Mouse (Mus musculus) heart, embryonic 14.5 days (tissue): ENCODE measurements around the gene Pros1. TPM values are rescaled to one million over a fixed set of nuclear protein-coding genes. Genes with fewer than 3 reads are reported as not detected.

Experiments used
- ATAC-seq: fragments of 200-750 bp; cut with Nextera tagmentation; 2 replicates; pipeline ENCODE4 v1.8.0; 2017; ENCODE audit warnings: low read depth, moderate TSS enrichment; ENCODE audit not compliant: insufficient number of reproducible peaks, insufficient read depth, low FRiP score
- H3K27ac ChIP-seq, 2 experiments: fragments of 200-500 bp in 1 of 2; fragments of 300-500 bp in 1 of 2; sonication (generic) in 1 of 2; replicated peaks in 1 of 2; 2 replicates each; pipeline ENCODE4 v1.5.1; 2012 to 2014; ENCODE audit warnings: low read depth in 2 of 2, low read length in 2 of 2, control low read depth in 1 of 2, mild to moderate bottlenecking in 1 of 2, mixed read lengths in 1 of 2; ENCODE audit not compliant: control insufficient read depth in 1 of 2, insufficient read depth in 1 of 2
- H3K27me3 ChIP-seq: fragments of 300-500 bp; sonication (generic); 2 replicates; pipeline ENCODE4 v1.6.1; 2014; ENCODE audit warnings: mild to moderate bottlenecking, low read length, control low read depth; ENCODE audit not compliant: control insufficient read depth, insufficient read depth
- H3K36me3 ChIP-seq: fragments of 300-500 bp; sonication (generic); 2 replicates; pipeline ENCODE4 v1.6.1; 2014; ENCODE audit warnings: mild to moderate bottlenecking, control low read depth, low read length, mixed read lengths; ENCODE audit not compliant: control insufficient read depth, insufficient read depth
- H3K4me1 ChIP-seq, 2 experiments: fragments of 200-500 bp in 1 of 2; fragments of 300-500 bp in 1 of 2; sonication (generic) in 1 of 2; 2 replicates each; pipeline ENCODE4 v1.6.1; 2012 to 2014; ENCODE audit warnings: low read length in 2 of 2, control low read depth in 1 of 2, mixed read lengths in 1 of 2; ENCODE audit not compliant: control insufficient read depth in 2 of 2, insufficient read depth in 2 of 2
- H3K4me2 ChIP-seq: fragments of 300-500 bp; sonication (generic); 2 replicates; pipeline ENCODE4 v1.6.1; 2014; ENCODE audit warnings: mild to moderate bottlenecking, low read length
- H3K4me3 ChIP-seq, 2 experiments: fragments of 200-500 bp in 1 of 2; fragments of 300-500 bp in 1 of 2; sonication (generic) in 1 of 2; 2 replicates each; pipeline ENCODE4 v1.5.1; 2012 to 2014; ENCODE audit warnings: low read length in 2 of 2, mild to moderate bottlenecking in 2 of 2, control low read depth in 1 of 2, low read depth in 1 of 2, moderate library complexity in 1 of 2; ENCODE audit not compliant: control insufficient read depth in 1 of 2, insufficient read depth in 1 of 2
- H3K9ac ChIP-seq: fragments of 300-500 bp; sonication (generic); 2 replicates; pipeline ENCODE4 v1.6.1; 2014; ENCODE audit warnings: mild to moderate bottlenecking, low read length
- H3K9me3 ChIP-seq: fragments of 300-500 bp; sonication (generic); 2 replicates; pipeline ENCODE4 v1.6.1; 2016; ENCODE audit warnings: low read length, control low read depth; ENCODE audit not compliant: control insufficient read depth
- WGBS: fragments of 180-500 bp; shearing (Covaris S2); extraction: QIAGEN DNeasy Blood & Tissue Kit; methylation state at CpG from one replicate; pipeline ENCODE4 v1.1.7; 2014; 5-methylcytosine and 5-hydroxymethylcytosine counted together
- polyA plus RNA-seq: library from polyadenylated mRNA; unstranded; fragments of >200 nt; fragmentation: Nextera tagmentation; extraction: Ambion mirVana; gene quantifications from 2 replicates; pipeline ENCODE4 v1.2.1, GENCODE M21; 2014

Pros1 gene
- polyA plus RNA-seq, 1 experiment from 2014 or later = 20.6 TPM

GRCm38 (mm10) chr16:62861455-62861854, 7.3 kb downstream of the Pros1 start:
- Histone ChIP-seq H3K4me3 (no peak overlapping the region), H3K4me1 (no peaks in the 10 kb centered on the region), H3K9ac (no peak overlapping the region), H3K36me3 (no peaks in the 10 kb centered on the region), H3K9me3 (no peaks in the 10 kb centered on the region), H3K27me3 (no peaks in the 10 kb centered on the region), H3K27ac (no peak overlapping the region), H3K4me2 (no peak overlapping the region)
- no peak for ATAC-seq
- 50% methylated on average over 6 of the region's 6 CpGs for WGBS

DNA sequence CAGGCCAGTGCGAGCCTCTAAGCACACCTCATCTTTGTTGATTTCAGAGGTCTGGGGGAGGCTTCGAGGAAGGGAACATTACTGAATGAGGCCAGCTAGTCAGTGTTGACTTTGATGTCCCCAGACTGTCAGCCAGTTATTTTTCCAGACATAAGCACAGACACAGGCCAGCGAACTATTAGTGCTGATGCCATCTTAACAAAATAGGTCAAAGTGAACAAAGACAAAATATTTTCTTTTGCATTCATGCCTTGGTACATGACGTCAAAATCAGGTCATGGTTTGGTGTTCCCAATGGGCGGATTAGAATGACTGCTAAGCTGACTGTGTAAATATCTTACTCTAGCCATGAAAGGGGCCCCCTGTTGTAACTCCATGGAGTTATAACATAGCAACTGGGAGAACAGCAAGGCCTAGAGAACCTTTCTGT, 18.6 kb downstream of the Pros1 start:
- Histone ChIP-seq H3K4me3 (no peak overlapping the region), H3K9ac (no peak overlapping the region), H3K4me1 (no peaks in the 10 kb centered on the region), H3K4me2 (no peak overlapping the region), H3K27ac (no peak overlapping the region), H3K27me3 (no peaks in the 10 kb centered on the region), H3K9me3 (no peaks in the 10 kb centered on the region), H3K36me3 (no peaks in the 10 kb centered on the region)
- no peak for ATAC-seq
- 72% methylated on average over 5 of the region's 5 CpGs for WGBS

- H3K4me3 ChIP-seq = no peak overlapping the region
- no peaks in the 10 kb centered on the region for H3K9me3 ChIP-seq
- no peak for ATAC-seq
- no peak overlapping the region for H3K4me2 ChIP-seq
- H3K27me3 ChIP-seq = no peaks in the 10 kb centered on the region
- H3K9ac ChIP-seq = no peak overlapping the region
- no peaks in the 10 kb centered on the region for H3K36me3 ChIP-seq
- no peak overlapping the region for H3K27ac ChIP-seq
- H3K4me1 ChIP-seq = no peaks in the 10 kb centered on the region
- WGBS = 81% methylated on average over 4 of the region's 4 CpGs
These were observed 19.1 kb downstream of the Pros1 start for GRCm38 (mm10) chr16:62873180-62873579.

GRCm38 (mm10) chr16:62874065-62874464, 20.0 kb downstream of the Pros1 start:
- Histone ChIP-seq H3K4me2 (no peak overlapping the region), H3K27me3 (no peaks in the 10 kb centered on the region), H3K4me1 (no peaks in the 10 kb centered on the region), H3K9ac (no peak overlapping the region), H3K27ac (no peak overlapping the region), H3K36me3 (no peaks in the 10 kb centered on the region), H3K4me3 (no peak overlapping the region), H3K9me3 (no peaks in the 10 kb centered on the region)
- WGBS = 88% methylated on average over 6 of the region's 6 CpGs
- ATAC-seq = no peak

DNA sequence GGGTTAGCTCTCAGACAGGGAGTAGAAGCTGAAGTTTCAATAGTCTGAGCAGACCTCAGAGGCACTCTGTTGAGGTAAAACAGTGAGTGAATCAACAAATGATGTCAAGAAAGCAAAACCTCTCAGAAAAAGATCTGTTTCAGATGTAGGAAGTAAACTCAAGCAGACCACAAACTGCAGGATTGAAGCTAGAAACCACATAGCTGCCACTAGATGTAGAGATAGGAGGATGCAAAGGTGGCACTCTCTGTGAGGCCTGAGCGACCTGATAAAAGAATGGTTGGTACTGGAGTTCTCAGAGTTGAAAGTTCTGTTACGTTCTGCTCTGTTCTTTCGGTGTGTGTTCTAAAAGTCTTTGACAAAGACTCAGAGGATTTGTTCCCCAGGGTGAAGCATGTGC, 41.7 kb downstream of the Pros1 start:
- H3K27me3 ChIP-seq = no peaks in the 10 kb centered on the region
- no peak overlapping the region for H3K4me2 ChIP-seq
- H3K27ac ChIP-seq = no peak overlapping the region
- H3K9ac ChIP-seq = no peak overlapping the region
- WGBS = 87% methylated on average over 3 of the region's 3 CpGs
- ATAC-seq = no peak
- H3K9me3 ChIP-seq = no peaks in the 10 kb centered on the region
- no peak overlapping the region for H3K4me3 ChIP-seq
- no peaks in the 10 kb centered on the region for H3K4me1 ChIP-seq
- no peaks in the 10 kb centered on the region for H3K36me3 ChIP-seq

GRCm38 (mm10) chr16:62911364-62911763, 57.3 kb downstream of the Pros1 start:
- no peak overlapping the region for H3K4me3 ChIP-seq
- H3K36me3 ChIP-seq = 0 out of 2 replicates have a peak, but pooled peaks cover 7% of the 10 kb centered on the region
- no peak overlapping the region for H3K4me2 ChIP-seq
- no peak for ATAC-seq
- no peak overlapping the region for H3K9ac ChIP-seq
- H3K9me3 ChIP-seq = no peaks in the 10 kb centered on the region
- H3K27ac ChIP-seq = no peak overlapping the region
- WGBS = 71% methylated on average over 1 of the region's 1 CpGs
- 0 out of 4 replicates have a peak, but pooled peaks cover 0 to 5% of the 10 kb centered on the region in 2 experiments for H3K4me1 ChIP-seq
- H3K27me3 ChIP-seq = no peaks in the 10 kb centered on the region

DNA sequence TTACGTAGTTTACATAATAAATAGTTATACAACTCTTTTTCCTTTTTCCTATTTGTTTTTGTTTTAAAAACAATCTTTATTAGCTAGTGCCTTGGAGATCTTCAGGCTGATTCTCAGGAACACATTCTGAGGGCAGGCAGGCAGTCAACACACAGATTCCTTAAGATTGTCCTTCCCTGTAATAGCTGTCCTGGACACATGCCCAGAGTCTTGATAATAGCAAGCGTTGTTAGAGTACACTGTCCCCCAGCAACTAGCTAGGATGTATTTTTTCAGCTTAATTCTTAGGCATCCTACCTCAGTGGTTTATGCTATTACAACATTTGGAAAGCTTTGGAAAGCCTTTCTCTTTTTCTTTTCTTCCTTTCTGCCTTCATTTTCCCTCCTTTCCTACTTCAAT, 58.1 kb downstream of the Pros1 start:
- no peaks in the 10 kb centered on the region for H3K27me3 ChIP-seq
- H3K4me3 ChIP-seq = no peak overlapping the region
- no peaks in the 10 kb centered on the region for H3K9me3 ChIP-seq
- WGBS = 43% methylated on average over 2 of the region's 2 CpGs
- H3K9ac ChIP-seq = no peak overlapping the region
- ATAC-seq = no peak
- H3K4me1 ChIP-seq = 0 out of 4 replicates have a peak, but pooled peaks cover 0 to 5% of the 10 kb centered on the region in 2 experiments
- H3K36me3 ChIP-seq = 0 out of 2 replicates have a peak, but pooled peaks cover 7% of the 10 kb centered on the region
- no peak overlapping the region for H3K27ac ChIP-seq
- H3K4me2 ChIP-seq = no peak overlapping the region

- no peaks in the 10 kb centered on the region for H3K9me3 ChIP-seq
- no peak overlapping the region for H3K9ac ChIP-seq
- H3K36me3 ChIP-seq = no peaks in the 10 kb centered on the region
- H3K4me3 ChIP-seq = no peak overlapping the region
- WGBS = 65% methylated on average over 5 of the region's 5 CpGs
- H3K27ac ChIP-seq = no peak overlapping the region
- H3K27me3 ChIP-seq = no peaks in the 10 kb centered on the region
- ATAC-seq = no peak
- 0 out of 4 replicates have a peak, but pooled peaks cover 0 to 5% of the 10 kb centered on the region in 2 experiments for H3K4me1 ChIP-seq
- no peak overlapping the region for H3K4me2 ChIP-seq
These were observed 61.4 kb downstream of the Pros1 start for GRCm38 (mm10) chr16:62915530-62915929.
